ENCODE assay signal across 15 mouse cellular contexts in the genomic region with DNA sequence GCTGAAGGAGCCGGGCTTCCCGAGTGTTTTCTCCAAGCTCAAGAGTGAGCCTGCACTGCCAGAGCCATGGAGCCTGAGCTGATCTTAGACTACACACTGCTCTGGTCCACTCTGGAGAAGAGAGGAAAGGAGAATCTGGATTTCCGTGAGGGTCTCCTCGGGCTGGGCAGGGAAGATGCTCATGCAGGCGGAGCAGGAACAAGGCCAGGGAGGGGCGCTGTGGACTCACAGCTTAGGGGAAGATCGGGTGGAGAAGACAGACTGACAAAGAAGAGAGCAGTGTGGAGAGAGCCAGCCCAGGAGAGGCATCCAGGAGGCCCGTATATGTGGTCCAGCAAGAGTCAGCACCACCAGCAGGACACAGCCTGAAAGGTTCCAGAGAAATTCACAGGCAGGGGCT. TPM values are rescaled to one million over a fixed set of nuclear protein-coding genes. Genes with fewer than 3 reads are reported as not detected.
DNase-seq lines count a peak whose midpoint lies in the region; ATAC-seq lines count a peak whose summit lies in the region.
"Had no signal": no experiment of that assay in that cellular context is flagged by ENCODE, and none has a peak within 500 bp of the region (broad histone marks: within the 10 kb centered on the region; RNA-seq: fewer than 3 reads in every experiment).

No protein-coding gene starts in this region.

- no peak overlapping the region for H3K9ac ChIP-seq in forebrain, embryonic 11.5 days (ENCODE audit: low read length)
- H3K9ac ChIP-seq in forebrain, embryonic 16.5 days (replicated peaks; ENCODE audit: low read depth, low read length) = no peak overlapping the region
- no peak overlapping the region for H3K9ac ChIP-seq in midbrain, embryonic 11.5 days (ENCODE audit: low read length)

- peak; percentile 58 for DNase-seq in forebrain, embryonic 11.5 days (ENCODE audit: low spot score)
- DNase-seq in kidney, postnatal 10 days = peak; percentile 47
- no peak for DNase-seq in kidney, postnatal 25 days
- no peak for DNase-seq in midbrain, embryonic 10.5 days (ENCODE audit: low spot score)
- no peak for DNase-seq in midbrain, embryonic 11.5 days (ENCODE audit: low spot score, missing footprints)
- no peak for DNase-seq in ovary, postnatal 14 days (ENCODE audit: low spot score)
- DNase-seq: cerebellum, adult 11-12 months; heart, postnatal 14 days; right cerebral cortex, adult 18-20 months had no signal

- no peaks in the 10 kb centered on the region for H3K36me3 ChIP-seq in forebrain, embryonic 11.5 days (ENCODE audit: control insufficient read depth, insufficient read depth, low read length)
- H3K36me3 ChIP-seq in forebrain, embryonic 16.5 days (ENCODE audit: control insufficient read depth, insufficient read depth) = no peaks in the 10 kb centered on the region
- H3K36me3 ChIP-seq in midbrain, embryonic 10.5 days = no peaks in the 10 kb centered on the region
- H3K36me3 ChIP-seq in midbrain, embryonic 11.5 days (ENCODE audit: control insufficient read depth, insufficient read depth, low read length) = no peaks in the 10 kb centered on the region

- H3K27me3 ChIP-seq in forebrain, embryonic 11.5 days (ENCODE audit: control insufficient read depth, insufficient read depth, low read length) = no peaks in the 10 kb centered on the region
- H3K27me3 ChIP-seq in forebrain, embryonic 16.5 days (replicated peaks; ENCODE audit: control insufficient read depth, insufficient read depth, low read length) = no peaks in the 10 kb centered on the region
- H3K27me3 ChIP-seq in midbrain, embryonic 10.5 days (ENCODE audit: low read depth, poor library complexity, severe bottlenecking) = 0 out of 2 replicates have a peak, but pooled peaks cover 5% of the 10 kb centered on the region
- H3K27me3 ChIP-seq in midbrain, embryonic 11.5 days (ENCODE audit: control insufficient read depth, insufficient read depth, low read length) = no peaks in the 10 kb centered on the region

- no peak overlapping the region for H3K27ac ChIP-seq in forebrain, embryonic 11.5 days (ENCODE audit: low read depth, low read length)
- no peak overlapping the region for H3K27ac ChIP-seq in forebrain, embryonic 16.5 days (ENCODE audit: low read length)
- H3K27ac ChIP-seq in midbrain, embryonic 10.5 days (replicated peaks) = peak overlapping the region; percentile 14; the same call in 1 of the 2 replicates
- no peak overlapping the region for H3K27ac ChIP-seq in midbrain, embryonic 11.5 days (ENCODE audit: low read depth, low read length)

- no peak overlapping the region for H3K4me3 ChIP-seq in forebrain, embryonic 11.5 days (ENCODE audit: low read depth, low read length)
- H3K4me3 ChIP-seq in forebrain, embryonic 16.5 days (replicated peaks; ENCODE audit: low read length) = no peak overlapping the region
- no peak overlapping the region for H3K4me3 ChIP-seq in midbrain, embryonic 10.5 days
- no peak overlapping the region for H3K4me3 ChIP-seq in midbrain, embryonic 11.5 days (ENCODE audit: low read depth, low read length)

- WGBS in forebrain, embryonic 11.5 days = 55% methylated on average over 8 of the region's 8 CpGs
- 46% methylated on average over 8 of the region's 8 CpGs for WGBS in forebrain, embryonic 16.5 days
- 57% methylated on average over 8 of the region's 8 CpGs for WGBS in midbrain, embryonic 10.5 days
- WGBS in midbrain, embryonic 11.5 days = 52% methylated on average over 8 of the region's 8 CpGs

- no peaks in the 10 kb centered on the region for H3K4me1 ChIP-seq in forebrain, embryonic 11.5 days (replicated peaks; ENCODE audit: control insufficient read depth, insufficient read depth, low read length)
- no peaks in the 10 kb centered on the region for H3K4me1 ChIP-seq in forebrain, embryonic 16.5 days (replicated peaks; ENCODE audit: control insufficient read depth, insufficient read depth, low read length)
- peaks cover 32% of the 10 kb centered on the region for H3K4me1 ChIP-seq in midbrain, embryonic 10.5 days
- H3K4me1 ChIP-seq in midbrain, embryonic 11.5 days (ENCODE audit: control insufficient read depth, insufficient read depth, low read length) = peaks cover 7% of the 10 kb centered on the region

- ATAC-seq in forebrain, embryonic 11.5 days (replicated peaks; ENCODE audit: low FRiP score) = no peak
- ATAC-seq in forebrain, embryonic 16.5 days = no peak
- ATAC-seq in midbrain, embryonic 11.5 days (ENCODE audit: low FRiP score) = no peak
- ATAC-seq: activated CD4-positive, CD25-positive, alpha-beta regulatory T cell, adult 4 months had no signal

- H3K9me3 ChIP-seq in forebrain, embryonic 11.5 days (ENCODE audit: control insufficient read depth, low read length) = no peaks in the 10 kb centered on the region
- no peaks in the 10 kb centered on the region for H3K9me3 ChIP-seq in forebrain, embryonic 16.5 days (ENCODE audit: control insufficient read depth, low read length)
- no peaks in the 10 kb centered on the region for H3K9me3 ChIP-seq in midbrain, embryonic 10.5 days (replicated peaks)
- H3K9me3 ChIP-seq in midbrain, embryonic 11.5 days (ENCODE audit: control insufficient read depth, low read length) = no peaks in the 10 kb centered on the region

- no peak overlapping the region for H3K4me2 ChIP-seq in forebrain, embryonic 11.5 days (ENCODE audit: low read depth, low read length, severe bottlenecking)
- H3K4me2 ChIP-seq in forebrain, embryonic 16.5 days (ENCODE audit: low read length) = no peak overlapping the region
- no peak overlapping the region for H3K4me2 ChIP-seq in midbrain, embryonic 11.5 days

RNA-seq across cellular contexts. Expression of a gene that starts 54.7 kb away (rescaled TPM):
- 0.09 TPM in 1 of 2 replicates, not detected in the other for polyA plus RNA-seq in forebrain, embryonic 11.5 days (2014; fragmentation: Nextera tagmentation; extraction: Ambion mirVana)
- polyA plus RNA-seq in forebrain, embryonic 16.5 days (2015; fragmentation: Nextera tagmentation; extraction: Ambion mirVana) = 0.08 TPM in 1 of 2 replicates, not detected in the other
- polyA plus RNA-seq in midbrain, embryonic 10.5 days (2016; fragmentation: Nextera tagmentation; extraction: Ambion mirVana) = not detected in 2 replicates
- 0.16 TPM in 1 of 2 replicates, not detected in the other for polyA plus RNA-seq in midbrain, embryonic 11.5 days (2014; fragmentation: Nextera tagmentation; extraction: Ambion mirVana)
- polyA plus RNA-seq: activated CD4-positive, CD25-positive, alpha-beta regulatory T cell, adult 4 months; frontal cortex, adult 2 months; liver, embryonic 16.5 days; neural tube, embryonic 14.5 days; spleen, adult 2 months had no signal

Comparison
In these comparisons a context has a peak if more than half of its experiments do, and no peak if none do; other contexts are left out.
1. DNase-seq: peak in forebrain, embryonic 11.5 days (single experiment) and kidney, postnatal 10 days (single experiment); none in kidney, postnatal 25 days (0 of 2), midbrain, embryonic 10.5 days (single experiment), midbrain, embryonic 11.5 days (single experiment) and ovary, postnatal 14 days (single experiment).